Mouse (Mus musculus): Measurements from ENCODE around the gene Atg5. TPM values are rescaled to one million over a fixed set of nuclear protein-coding genes. Genes with fewer than 3 reads are reported as not detected.
"Not testable (repeated sequence)": the region's sequence is repeated elsewhere in the genome, so short reads cannot be mapped to it uniquely, and the experiment has no call there.

Atg5 gene
- polyA plus RNA-seq (2015; fragmentation: Nextera tagmentation; extraction: Ambion mirVana), result 50.2 and 56.1 TPM in 2 replicates

DNA sequence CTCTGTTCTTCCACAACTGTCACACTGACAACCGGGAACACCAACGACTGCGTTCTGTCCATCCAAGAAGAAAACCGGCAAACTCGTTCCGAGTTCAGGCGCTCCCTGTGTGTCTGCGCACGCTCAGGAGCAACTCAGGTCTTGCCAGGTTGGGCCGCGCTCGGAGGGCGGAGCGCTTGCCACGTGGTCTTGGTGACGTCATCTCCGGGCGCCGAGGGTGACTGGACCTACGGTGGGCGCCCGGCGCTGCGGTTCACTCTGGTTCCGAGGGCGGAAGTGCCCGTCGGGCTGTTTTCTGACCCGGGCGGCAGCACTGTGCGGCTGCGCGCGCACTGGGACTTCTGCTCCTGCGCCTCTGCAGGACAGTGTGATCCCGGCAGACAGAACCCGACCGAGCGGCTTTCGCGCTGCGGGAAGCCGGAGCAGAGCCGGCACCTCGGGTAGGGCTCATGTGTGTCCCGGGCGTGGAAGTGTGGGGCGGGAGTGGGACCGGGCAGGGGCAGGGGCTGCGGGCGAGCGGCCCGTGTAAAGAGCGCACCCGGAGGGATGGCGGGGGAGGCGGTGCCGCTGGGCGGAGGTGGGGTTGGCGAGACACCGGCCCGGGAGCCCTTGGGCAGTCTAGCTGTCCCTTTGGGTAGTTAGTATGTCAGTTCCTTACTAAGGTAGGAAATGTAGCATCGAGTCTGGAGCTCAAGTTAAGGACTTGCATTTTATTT is at the start of gene Atg5:
Gene Atg5 (plus strand): TSS at position 214 of the 716 bp plus-strand sequence.
- H3K9ac ChIP-seq (replicated peaks; ENCODE audit: low read depth, low read length), result peak within 1 kb of the TSS; percentile 90
- no peaks in the 10 kb centered on the region for H3K9me3 ChIP-seq (ENCODE audit: control insufficient read depth, low read length)
- H3K4me2 ChIP-seq (ENCODE audit: low read length), result peak within 1 kb of the TSS; percentile 79
- H3K36me3 ChIP-seq (ENCODE audit: control insufficient read depth, insufficient read depth), result no peaks in the 10 kb centered on the region
- H3K4me3 ChIP-seq (replicated peaks; ENCODE audit: low read length), result peak within 1 kb of the TSS; percentile 90
- WGBS, result under 1% methylated on average over 62 of the region's 63 CpGs
- ATAC-seq, result peak; percentile 99
- H3K27me3 ChIP-seq (replicated peaks; ENCODE audit: control insufficient read depth, insufficient read depth, low read length), result no peaks in the 10 kb centered on the region
- H3K27ac ChIP-seq (ENCODE audit: low read length), result peak within 1 kb of the TSS; percentile 85
- H3K4me1 ChIP-seq (replicated peaks; ENCODE audit: control insufficient read depth, insufficient read depth, low read length), result peaks cover 20% of the 10 kb centered on the region

DNA sequence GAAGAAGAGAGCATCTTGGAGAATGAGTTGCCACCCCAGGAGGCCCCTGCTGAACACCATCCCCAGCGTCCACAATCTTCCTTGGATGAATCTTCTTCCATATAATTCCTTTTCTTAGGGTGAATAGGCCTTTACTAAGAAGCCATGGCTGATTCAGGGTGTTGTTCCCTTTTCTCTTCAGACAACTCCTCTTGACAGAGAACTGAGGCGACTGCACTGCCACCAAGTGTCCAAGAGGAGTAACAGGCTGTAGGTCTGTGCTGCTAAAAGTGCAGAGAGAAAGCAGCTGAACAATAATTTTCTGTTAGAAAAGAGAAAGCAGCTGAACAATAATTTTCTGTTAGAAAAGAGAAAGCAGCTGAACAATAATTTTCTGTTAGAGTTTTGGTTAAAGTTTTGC is 49.1 kb upstream of the Atg5 start:
- H3K4me3 ChIP-seq (replicated peaks; ENCODE audit: low read length); H3K4me1 ChIP-seq (replicated peaks; ENCODE audit: control insufficient read depth, insufficient read depth, low read length); ATAC-seq; H3K9me3 ChIP-seq (ENCODE audit: control insufficient read depth, low read length); H3K36me3 ChIP-seq (ENCODE audit: control insufficient read depth, insufficient read depth); H3K27ac ChIP-seq (ENCODE audit: low read length); H3K9ac ChIP-seq (replicated peaks; ENCODE audit: low read depth, low read length); H3K27me3 ChIP-seq (replicated peaks; ENCODE audit: control insufficient read depth, insufficient read depth, low read length); H3K4me2 ChIP-seq (ENCODE audit: low read length): not testable (repeated sequence)
- 7% methylated on average over 2 of the region's 2 CpGs for WGBS

DNA sequence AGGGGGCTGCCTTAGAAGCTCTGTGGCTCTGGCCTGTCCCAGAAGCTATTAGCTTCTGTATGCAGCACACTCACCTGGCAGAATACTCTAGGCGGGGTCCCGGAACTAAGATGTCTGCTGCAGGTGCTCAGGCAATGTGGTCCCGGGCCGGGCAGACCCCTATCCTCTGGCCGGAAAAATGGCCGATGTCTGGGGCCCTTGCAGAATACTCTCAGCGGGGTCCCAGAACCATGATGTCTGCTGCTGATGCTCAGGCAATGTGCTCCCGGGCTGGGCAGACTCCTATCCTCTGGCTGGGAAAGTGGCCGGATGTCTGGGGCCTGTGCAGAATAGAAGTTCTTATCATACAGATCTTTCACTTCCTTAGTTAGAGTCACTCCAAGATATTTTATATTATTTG is 43.8 kb upstream of the Atg5 start:
- no peak for ATAC-seq
- WGBS, result 95% methylated on average over 9 of the region's 9 CpGs
- Histone ChIP-seq H3K27ac (ENCODE audit: low read length) (no peak overlapping the region), H3K4me3 (replicated peaks; ENCODE audit: low read length) (no peak overlapping the region), H3K27me3 (replicated peaks; ENCODE audit: control insufficient read depth, insufficient read depth, low read length) (no peaks in the 10 kb centered on the region), H3K4me2 (ENCODE audit: low read length) (no peak overlapping the region), H3K4me1 (replicated peaks; ENCODE audit: control insufficient read depth, insufficient read depth, low read length) (no peaks in the 10 kb centered on the region), H3K9ac (replicated peaks; ENCODE audit: low read depth, low read length) (no peak overlapping the region), H3K9me3 (ENCODE audit: control insufficient read depth, low read length) (no peaks in the 10 kb centered on the region), H3K36me3 (ENCODE audit: control insufficient read depth, insufficient read depth) (no peaks in the 10 kb centered on the region)

DNA sequence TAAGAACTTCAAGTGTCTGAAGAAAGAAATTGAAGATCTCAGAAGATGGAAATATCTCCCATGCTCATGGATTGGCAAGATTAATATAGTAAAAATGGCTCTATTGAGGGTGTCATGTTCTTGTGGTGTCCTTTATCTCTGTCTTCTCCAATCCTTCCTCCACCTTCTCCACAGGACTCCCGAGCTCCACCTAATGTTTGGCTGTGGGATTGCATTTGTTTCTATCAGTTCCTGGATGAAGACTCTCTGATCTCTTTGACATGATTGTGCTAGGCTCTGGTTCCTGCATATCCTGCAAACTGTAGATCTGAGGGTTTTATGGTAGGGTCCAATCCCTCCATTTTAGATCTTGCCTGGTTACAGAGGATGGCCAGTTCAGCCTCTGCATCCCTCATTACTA is 34.8 kb upstream of the Atg5 start:
- not testable (repeated sequence) for H3K9ac ChIP-seq (replicated peaks; ENCODE audit: low read depth, low read length); H3K27ac ChIP-seq (ENCODE audit: low read length); H3K27me3 ChIP-seq (replicated peaks; ENCODE audit: control insufficient read depth, insufficient read depth, low read length); H3K36me3 ChIP-seq (ENCODE audit: control insufficient read depth, insufficient read depth); H3K4me2 ChIP-seq (ENCODE audit: low read length); H3K9me3 ChIP-seq (ENCODE audit: control insufficient read depth, low read length); H3K4me1 ChIP-seq (replicated peaks; ENCODE audit: control insufficient read depth, insufficient read depth, low read length); ATAC-seq; H3K4me3 ChIP-seq (replicated peaks; ENCODE audit: low read length)
- 8% methylated on average over 1 of the region's 1 CpGs for WGBS

DNA sequence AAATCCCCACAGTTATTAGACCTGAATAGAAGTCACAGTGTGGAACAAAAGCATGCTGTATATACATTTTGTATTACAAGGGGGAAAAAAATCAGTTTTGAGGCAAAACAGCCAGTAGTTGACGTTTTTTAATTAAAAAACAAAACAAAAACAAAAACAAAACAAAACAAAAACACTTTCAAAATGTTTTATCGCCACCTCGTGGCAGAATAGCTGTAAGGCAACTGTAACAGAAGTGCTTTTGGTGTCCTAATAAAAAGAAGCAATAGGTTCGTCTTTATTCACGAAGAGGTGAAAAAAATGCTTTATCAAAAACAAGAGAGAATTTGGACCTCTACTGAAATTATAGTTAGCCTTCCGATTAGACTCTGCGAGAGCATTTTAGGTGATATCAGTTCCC is 32.9 kb upstream of the Atg5 start:
- 37% methylated on average over 7 of the region's 7 CpGs for WGBS
- H3K9ac ChIP-seq (replicated peaks; ENCODE audit: low read depth, low read length); ATAC-seq: not testable (repeated sequence)

DNA sequence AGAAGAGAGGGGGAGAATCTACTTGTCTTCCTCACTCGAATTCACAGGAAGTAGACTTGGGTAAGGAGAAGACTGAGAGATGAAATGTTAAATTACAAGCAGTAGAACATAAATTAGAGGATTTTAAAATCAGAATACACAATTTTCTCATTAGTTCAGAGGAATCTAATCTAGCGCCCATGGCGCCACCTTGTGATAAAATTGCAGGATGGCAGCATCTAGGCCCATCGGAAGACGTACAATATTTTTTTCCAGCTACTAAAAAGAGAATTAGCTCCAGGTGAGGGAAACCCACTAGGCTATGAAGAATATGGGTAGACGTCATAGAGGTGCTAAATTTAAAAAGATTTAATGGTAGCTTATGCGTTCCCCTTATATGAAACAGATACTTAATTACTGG is 11.5 kb upstream of the Atg5 start:
- Histone ChIP-seq H3K27ac (ENCODE audit: low read length) (no peak overlapping the region), H3K4me2 (ENCODE audit: low read length) (no peak overlapping the region), H3K27me3 (replicated peaks; ENCODE audit: control insufficient read depth, insufficient read depth, low read length) (no peaks in the 10 kb centered on the region), H3K9me3 (ENCODE audit: control insufficient read depth, low read length) (no peaks in the 10 kb centered on the region), H3K9ac (replicated peaks; ENCODE audit: low read depth, low read length) (no peak overlapping the region), H3K4me1 (replicated peaks; ENCODE audit: control insufficient read depth, insufficient read depth, low read length) (no peaks in the 10 kb centered on the region), H3K4me3 (replicated peaks; ENCODE audit: low read length) (no peak overlapping the region), H3K36me3 (ENCODE audit: control insufficient read depth, insufficient read depth) (no peaks in the 10 kb centered on the region)
- WGBS, result 36% methylated on average over 7 of the region's 7 CpGs
- no peak for ATAC-seq

More for the DNA sequence above, 32.9 kb upstream of the Atg5 start:
- not testable (repeated sequence) for H3K27me3 ChIP-seq (replicated peaks; ENCODE audit: control insufficient read depth, insufficient read depth, low read length); H3K36me3 ChIP-seq (ENCODE audit: control insufficient read depth, insufficient read depth); H3K4me3 ChIP-seq (replicated peaks; ENCODE audit: low read length); H3K4me1 ChIP-seq (replicated peaks; ENCODE audit: control insufficient read depth, insufficient read depth, low read length); H3K4me2 ChIP-seq (ENCODE audit: low read length); H3K9me3 ChIP-seq (ENCODE audit: control insufficient read depth, low read length); H3K27ac ChIP-seq (ENCODE audit: low read length)

DNA sequence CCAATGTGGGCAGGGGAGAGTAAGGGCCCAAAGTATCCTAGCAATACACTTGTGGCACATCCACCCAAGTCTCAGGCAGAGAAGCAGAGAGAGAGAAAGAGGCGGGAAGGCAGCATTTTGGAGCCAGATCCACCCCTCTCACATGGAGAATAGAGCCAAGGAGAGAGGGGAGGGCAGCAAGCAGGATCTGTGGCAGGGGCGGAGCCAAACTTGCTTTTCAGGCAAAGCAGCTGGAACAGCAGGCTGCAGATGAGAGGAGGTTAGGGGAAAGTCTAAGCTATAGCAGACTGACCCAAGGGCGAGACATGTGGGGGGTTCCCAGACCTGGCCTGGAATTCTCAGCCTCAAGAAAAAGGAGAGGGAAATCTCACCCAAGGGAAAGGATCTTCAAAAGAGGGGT is 2.3 kb upstream of the Atg5 start:
- Histone ChIP-seq H3K4me1 (replicated peaks; ENCODE audit: control insufficient read depth, insufficient read depth, low read length) (peaks cover 20% of the 10 kb centered on the region), H3K36me3 (ENCODE audit: control insufficient read depth, insufficient read depth) (no peaks in the 10 kb centered on the region), H3K9ac (replicated peaks; ENCODE audit: low read depth, low read length) (no peak overlapping the region), H3K4me2 (ENCODE audit: low read length) (no peak overlapping the region), H3K9me3 (ENCODE audit: control insufficient read depth, low read length) (no peaks in the 10 kb centered on the region), H3K27me3 (replicated peaks; ENCODE audit: control insufficient read depth, insufficient read depth, low read length) (no peaks in the 10 kb centered on the region), H3K27ac (ENCODE audit: low read length) (no peak overlapping the region), H3K4me3 (replicated peaks; ENCODE audit: low read length) (no peak overlapping the region)
- 60% methylated on average over 3 of the region's 3 CpGs for WGBS
- no peak for ATAC-seq

DNA sequence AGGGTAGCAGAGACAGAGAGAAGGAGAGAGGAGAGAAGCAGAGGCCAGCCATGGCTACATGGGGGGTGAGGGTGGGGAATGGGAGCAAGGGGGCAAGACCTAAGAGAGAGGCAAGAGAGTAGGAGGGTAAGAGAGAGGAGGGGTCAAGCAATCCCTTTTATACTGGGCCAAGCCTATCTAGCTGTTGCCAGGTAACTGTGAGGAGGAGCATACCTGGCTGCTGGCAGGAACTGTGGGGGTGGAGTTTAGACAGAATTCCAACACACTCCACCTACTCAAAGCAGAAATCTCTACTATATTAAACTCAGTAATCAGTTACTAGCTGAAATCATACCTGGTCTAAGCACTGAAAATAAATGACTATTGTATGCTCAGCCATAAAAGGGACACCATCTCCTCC is 1.6 kb upstream of the Atg5 start:
- Histone ChIP-seq H3K4me1 (replicated peaks; ENCODE audit: control insufficient read depth, insufficient read depth, low read length) (peaks cover 20% of the 10 kb centered on the region), H3K4me2 (ENCODE audit: low read length) (no peak overlapping the region), H3K27ac (ENCODE audit: low read length) (no peak overlapping the region), H3K4me3 (replicated peaks; ENCODE audit: low read length) (no peak overlapping the region), H3K27me3 (replicated peaks; ENCODE audit: control insufficient read depth, insufficient read depth, low read length) (no peaks in the 10 kb centered on the region), H3K36me3 (ENCODE audit: control insufficient read depth, insufficient read depth) (no peaks in the 10 kb centered on the region), H3K9ac (replicated peaks; ENCODE audit: low read depth, low read length) (no peak overlapping the region), H3K9me3 (ENCODE audit: control insufficient read depth, low read length) (no peaks in the 10 kb centered on the region)
- no peak for ATAC-seq

DNA sequence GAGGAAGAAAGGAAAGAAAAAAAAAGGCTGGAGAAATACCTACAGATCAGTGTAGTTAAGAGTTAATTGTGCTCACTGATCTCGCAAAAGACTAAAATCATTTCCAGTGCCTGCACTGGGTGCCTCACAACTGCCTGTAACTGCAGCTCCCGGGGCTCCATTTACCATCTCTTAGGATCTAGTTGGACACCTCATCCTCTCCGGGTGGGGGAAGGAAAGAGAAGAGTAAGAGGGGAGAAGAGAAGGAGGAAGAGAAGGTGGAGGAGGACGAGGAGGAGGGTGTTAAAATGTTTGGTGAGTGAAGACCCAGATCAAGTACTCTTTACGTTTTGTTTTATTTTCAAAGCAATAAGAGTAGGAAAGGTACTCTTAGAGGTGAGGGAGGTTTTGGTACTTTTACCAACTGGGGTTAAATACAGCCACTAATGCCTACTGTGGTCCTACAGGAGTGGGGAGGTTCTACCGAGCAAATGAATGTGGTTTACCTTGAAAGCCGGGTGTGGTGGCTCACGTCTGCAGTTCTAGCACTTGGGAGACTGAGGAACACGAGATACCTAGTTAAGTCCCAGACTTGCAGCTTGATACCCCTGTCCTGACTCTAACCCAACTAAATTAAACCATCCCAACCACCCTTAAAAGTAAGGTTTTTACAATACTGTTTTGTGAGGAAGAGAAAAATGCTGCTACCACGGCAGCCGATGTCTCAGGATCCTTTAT is 574 bp upstream of the Atg5 start:
- Histone ChIP-seq H3K9me3 (ENCODE audit: control insufficient read depth, low read length) (no peaks in the 10 kb centered on the region), H3K4me3 (replicated peaks; ENCODE audit: low read length) (peak overlapping the region; percentile 90), H3K27me3 (replicated peaks; ENCODE audit: control insufficient read depth, insufficient read depth, low read length) (no peaks in the 10 kb centered on the region), H3K9ac (replicated peaks; ENCODE audit: low read depth, low read length) (peak overlapping the region; percentile 90), H3K36me3 (ENCODE audit: control insufficient read depth, insufficient read depth) (no peaks in the 10 kb centered on the region), H3K4me1 (replicated peaks; ENCODE audit: control insufficient read depth, insufficient read depth, low read length) (peaks cover 20% of the 10 kb centered on the region), H3K27ac (ENCODE audit: low read length) (no peak overlapping the region), H3K4me2 (ENCODE audit: low read length) (peak overlapping the region; percentile 79)
- ATAC-seq, result peak; percentile 11
- WGBS, result 9% methylated on average over 11 of the region's 11 CpGs

Data from forebrain, embryonic 16.5 days (tissue).